Mouse (Mus musculus) kidney, postnatal 14 days (tissue): ENCODE data around the gene Tex19.2.
"Not testable (repeated sequence)": the region's sequence is repeated elsewhere in the genome, so short reads cannot be mapped to it uniquely, and the experiment has no call there.

Experiments
- DNase-seq: peaks from one replicate; pipeline ENCODE4 v3.0.0; 2022; ENCODE audit warnings: mixed read lengths

Gene Tex19.2

GRCm38 (mm10) chr11:121109986-121110385, 8.5 kb downstream of the Tex19.2 start:
- DNase-seq = peak; percentile 76

GRCm38 (mm10) chr11:121108061-121108460, 10.4 kb downstream of the Tex19.2 start:
- DNase-seq = peak; percentile 61

- not testable (repeated sequence) for DNase-seq
These were observed 11.2 kb downstream of the Tex19.2 start for GRCm38 (mm10) chr11:121107242-121107641.

GRCm38 (mm10) chr11:121101124-121101805, 17.2 kb downstream of the Tex19.2 start:
- DNase-seq = peak; percentile 47

- peak; percentile 61 for DNase-seq
These were observed 17.8 kb downstream of the Tex19.2 start for GRCm38 (mm10) chr11:121100692-121101091.

- DNase-seq = peak; percentile 48
These were observed 18.7 kb downstream of the Tex19.2 start for GRCm38 (mm10) chr11:121099762-121100161.

GRCm38 (mm10) chr11:121092606-121093585, 25.6 kb downstream of the Tex19.2 start:
- no peak for DNase-seq

- DNase-seq = no peak
These were observed 27.5 kb downstream of the Tex19.2 start for GRCm38 (mm10) chr11:121090943-121091342.

GRCm38 (mm10) chr11:121089756-121090546, 28.5 kb downstream of the Tex19.2 start:
- DNase-seq = no peak

- DNase-seq = no peak
These were observed 29.5 kb downstream of the Tex19.2 start for GRCm38 (mm10) chr11:121088997-121089396.

- DNase-seq = no peak
These were observed 32.2 kb downstream of the Tex19.2 start for GRCm38 (mm10) chr11:121086296-121086695.

- DNase-seq = no peak
These were observed 33.3 kb downstream of the Tex19.2 start for GRCm38 (mm10) chr11:121085181-121085580.

GRCm38 (mm10) chr11:121082857-121083500, 35.5 kb downstream of the Tex19.2 start:
- no peak for DNase-seq

GRCm38 (mm10) chr11:121082250-121082649, 36.2 kb downstream of the Tex19.2 start:
- DNase-seq = no peak

GRCm38 (mm10) chr11:121081120-121081519, 37.4 kb downstream of the Tex19.2 start, which contains the start of gene Sectm1a:
TSS of gene Sectm1a (minus strand) at chr11:121081220.
- no peak for DNase-seq

GRCm38 (mm10) chr11:121080330-121080729, 38.1 kb downstream of the Tex19.2 start:
- no peak for DNase-seq

GRCm38 (mm10) chr11:121075655-121076054, 42.8 kb downstream of the Tex19.2 start:
- no peak for DNase-seq

- not testable (repeated sequence) for DNase-seq
These were observed 48.8 kb downstream of the Tex19.2 start for GRCm38 (mm10) chr11:121069662-121070061.

- DNase-seq = no peak
These were observed 50.6 kb downstream of the Tex19.2 start for GRCm38 (mm10) chr11:121067895-121068294.
